Mouse (Mus musculus) adrenal gland, postnatal 10 days (tissue): Measurements from ENCODE around the gene Ggt6. TPM values are rescaled to one million over a fixed set of nuclear protein-coding genes. Genes with fewer than 3 reads are reported as not detected.

Experiments used
- DNase-seq: peaks from one replicate; pipeline ENCODE4 v3.0.0; 2021; ENCODE audit warnings: mixed read lengths
- long read RNA-seq, 2 experiments: library from polyadenylated mRNA; stranded (forward); transcript quantifications; one replicate each; pipeline ENCODE4 v2.0.0; 2021
- total RNA-seq, 2 experiments: library from RNA; stranded (reverse); gene quantifications; 2 replicates each; pipeline ENCODE4 v1.2.3; 2021

Ggt6 gene
- total RNA-seq: 1 to 10 TPM; 2.7 to 3.5 TPM
- long read RNA-seq, experiment 1, partial matches to known transcripts: 1 of 5 reads
- long read RNA-seq, experiment 1, other reads (novel, unspliced or antisense): 1 of 5 reads
- long read RNA-seq, experiment 2, partial matches to known transcripts: 0 of 2 reads
- long read RNA-seq, experiment 2, other reads (novel, unspliced or antisense): 2 of 2 reads

DNA sequence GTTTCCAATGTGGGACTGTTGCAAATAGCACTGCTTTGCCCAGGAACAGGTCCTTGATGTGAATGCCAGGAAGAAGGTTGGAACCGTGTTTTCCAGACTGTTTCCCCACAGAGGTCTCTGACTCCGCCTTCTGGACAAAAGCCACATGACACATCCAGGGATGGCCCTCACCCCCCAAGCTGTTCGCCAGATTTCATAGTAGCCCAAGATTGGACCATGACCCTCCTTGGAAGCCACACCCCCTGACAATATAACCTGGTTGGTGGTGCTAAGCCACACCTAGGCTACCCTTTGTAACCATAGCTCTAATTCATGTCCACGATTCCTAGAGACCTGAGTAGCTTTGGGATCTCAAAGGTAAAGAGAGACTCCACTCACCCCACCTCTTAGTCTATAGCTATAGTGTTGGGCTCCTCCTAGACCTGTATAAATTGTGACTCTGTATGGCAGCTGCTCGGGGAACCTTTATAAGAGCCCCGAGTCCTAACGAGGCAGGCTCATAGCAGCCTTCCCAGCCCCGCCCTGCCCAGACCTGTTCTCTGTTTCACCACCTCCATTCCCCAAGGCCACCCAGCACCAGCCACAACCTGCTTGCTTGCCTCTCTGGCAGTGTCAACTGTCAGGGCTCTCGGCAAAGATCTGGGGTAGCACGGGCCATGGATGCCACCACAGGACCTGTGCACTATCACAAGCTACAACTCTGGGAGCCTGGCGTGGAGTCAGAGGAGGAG, at the start of gene Ggt6:
Gene Ggt6, plus strand, starts transcription at position 564 of the 731 bp plus-strand sequence.
- DNase-seq: peak; percentile 77

DNA sequence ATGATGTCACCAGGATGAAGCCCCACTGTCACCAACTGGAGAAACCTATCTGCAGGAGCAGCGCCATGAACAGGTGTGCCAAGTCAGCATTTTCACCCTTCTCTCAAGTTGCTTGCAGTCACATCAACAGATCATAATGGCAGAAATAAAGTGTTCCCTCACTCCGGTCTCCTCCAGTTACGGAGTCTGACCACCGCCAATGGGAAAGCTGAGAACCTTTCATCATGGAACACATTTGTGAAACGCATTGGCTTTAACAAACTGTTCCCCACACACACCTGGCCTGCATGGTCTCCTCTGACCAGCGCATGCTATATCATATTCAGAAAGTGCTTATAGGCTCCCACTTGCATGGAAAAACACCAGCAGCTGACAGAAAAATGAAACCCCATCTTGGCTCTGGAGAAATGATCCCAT, 47.2 kb upstream of the Ggt6 start:
- no peak for DNase-seq

GRCm38 (mm10) chr11:72389407-72390142, 45.8 kb upstream of the Ggt6 start:
- no peak for DNase-seq

GRCm38 (mm10) chr11:72391181-72391580, 44.1 kb upstream of the Ggt6 start:
- DNase-seq: no peak

DNA sequence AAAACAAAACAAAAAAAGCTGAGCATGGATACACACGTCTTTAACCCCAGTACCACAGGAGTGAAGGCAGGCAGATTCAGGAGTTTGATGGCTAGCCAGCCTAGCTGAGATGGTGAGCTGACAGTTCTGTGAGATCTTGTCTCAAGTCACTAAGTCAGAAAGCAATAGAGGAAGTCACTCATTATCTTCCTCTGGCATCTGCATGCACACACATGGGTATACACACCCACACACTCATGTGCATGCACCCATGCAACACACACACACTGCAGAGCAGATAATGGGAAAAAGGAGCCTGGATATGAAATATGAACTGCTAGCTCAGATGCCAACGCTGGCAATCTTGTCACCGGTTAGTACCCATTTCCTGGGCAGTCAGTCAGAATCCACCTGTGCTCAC, 42.1 kb upstream of the Ggt6 start:
- DNase-seq: no peak

- peak; percentile 76 for DNase-seq
Observed at GRCm38 (mm10) chr11:72393669-72394068, 41.7 kb upstream of the Ggt6 start.

GRCm38 (mm10) chr11:72394694-72395093, 40.6 kb upstream of the Ggt6 start:
- no peak for DNase-seq

- no peak for DNase-seq
Observed at GRCm38 (mm10) chr11:72395652-72396051, 39.7 kb upstream of the Ggt6 start.

GRCm38 (mm10) chr11:72396621-72397020, 38.7 kb upstream of the Ggt6 start:
- peak; percentile 60 for DNase-seq

GRCm38 (mm10) chr11:72397072-72397471, 38.3 kb upstream of the Ggt6 start:
- DNase-seq: peak; percentile 80

DNA sequence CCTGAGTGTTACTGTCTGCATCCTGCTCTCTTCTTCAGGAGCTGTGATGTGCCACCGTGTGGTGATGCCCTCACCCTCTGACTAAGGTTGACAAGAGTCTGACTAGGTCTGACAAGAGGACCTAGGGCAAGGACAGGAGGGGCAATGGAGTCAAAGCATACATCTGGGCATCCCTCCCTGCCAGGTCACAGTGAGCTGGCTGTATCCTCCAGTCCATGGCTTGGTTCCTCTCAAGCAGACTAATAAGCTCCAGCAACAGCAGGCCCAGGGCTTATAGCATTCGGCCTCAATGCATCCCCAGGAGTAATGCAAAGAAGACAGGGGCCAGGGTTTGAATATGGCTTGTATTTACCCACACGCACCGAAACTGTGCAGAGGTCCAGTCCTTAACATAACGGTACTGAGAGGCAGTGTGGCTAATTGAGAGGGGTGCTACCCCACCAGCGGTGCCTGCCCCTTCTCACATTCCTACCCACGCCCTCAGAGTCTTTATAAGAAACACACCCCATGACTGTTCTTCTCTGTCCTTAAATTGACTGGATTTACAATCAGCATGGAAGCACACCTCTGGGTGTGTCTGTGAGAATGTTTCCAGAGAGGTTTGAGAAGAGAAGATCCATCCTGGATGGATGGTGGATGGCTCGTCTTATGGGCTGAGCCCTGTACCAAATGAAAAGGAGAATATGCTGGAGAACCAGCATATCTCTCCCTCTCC, 37.4 kb upstream of the Ggt6 start:
- DNase-seq: no peak

GRCm38 (mm10) chr11:72401068-72401467, 34.3 kb upstream of the Ggt6 start:
- DNase-seq: no peak

- DNase-seq: no peak
Observed at GRCm38 (mm10) chr11:72402017-72402416, 33.3 kb upstream of the Ggt6 start.

GRCm38 (mm10) chr11:72402969-72403368, 32.4 kb upstream of the Ggt6 start:
- DNase-seq: no peak

DNA sequence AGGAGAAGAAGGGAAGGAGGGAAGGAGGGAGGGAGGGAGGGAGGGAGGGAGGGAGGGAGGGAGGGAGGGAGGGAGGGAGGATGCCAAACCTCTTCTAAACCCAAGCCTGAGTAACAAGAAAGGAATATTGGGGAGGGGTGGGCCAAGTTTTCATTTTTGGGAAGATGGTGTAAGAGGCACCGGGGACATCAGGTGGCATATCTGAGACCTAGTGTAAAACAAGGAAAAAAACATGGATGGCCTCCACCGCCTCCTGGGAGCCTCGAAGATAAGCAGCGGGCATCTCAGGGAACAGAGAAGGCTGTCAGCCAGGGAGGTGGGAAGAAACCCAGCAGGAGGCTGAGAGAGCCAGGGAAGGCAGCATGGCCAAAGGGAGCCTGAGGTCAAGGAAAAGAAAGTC, 29.8 kb upstream of the Ggt6 start:
- no peak for DNase-seq

GRCm38 (mm10) chr11:72406079-72406675, 29.1 kb upstream of the Ggt6 start:
- no peak for DNase-seq

DNA sequence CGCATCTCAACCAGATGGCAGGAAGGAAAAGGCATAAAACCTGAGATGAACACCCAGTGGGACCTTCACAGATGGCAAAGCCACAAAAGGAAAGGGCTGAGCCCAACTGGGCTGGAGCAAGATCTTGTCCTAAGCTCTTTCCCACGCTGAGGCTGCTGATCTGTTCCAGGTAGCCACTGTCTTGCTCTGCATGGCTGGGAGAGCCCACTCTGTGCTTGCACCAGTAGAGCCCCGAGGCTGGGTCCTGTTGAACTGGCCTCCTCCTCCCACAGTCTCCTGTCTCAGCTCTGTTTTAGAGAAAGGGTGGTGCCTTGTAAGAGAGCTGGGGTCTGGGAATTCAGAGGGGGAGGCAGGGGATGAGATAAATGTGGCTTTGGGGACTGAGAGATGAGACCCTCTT, 28.2 kb upstream of the Ggt6 start:
- DNase-seq: no peak

DNA sequence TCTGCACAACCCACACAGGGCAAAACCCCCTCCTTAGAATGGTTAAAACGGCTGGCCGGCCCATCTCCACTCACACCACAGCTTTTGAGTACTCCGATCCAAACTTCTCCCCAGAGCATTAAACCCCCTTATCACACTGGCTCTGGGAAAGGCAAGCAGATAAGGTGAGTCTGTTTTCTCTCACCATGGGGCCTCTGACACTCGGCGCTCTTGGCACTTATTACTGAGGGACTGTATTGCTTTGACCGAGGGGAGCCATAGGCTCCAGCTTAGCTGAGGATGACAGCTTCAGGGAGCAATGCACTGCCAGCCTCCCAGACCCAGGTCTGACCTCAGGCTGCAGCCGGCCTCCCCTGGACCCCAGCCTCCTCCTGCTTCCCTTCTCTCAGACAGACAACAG, 27.8 kb upstream of the Ggt6 start:
- DNase-seq: no peak

- no peak for DNase-seq
Observed at GRCm38 (mm10) chr11:72408451-72409170, 26.7 kb upstream of the Ggt6 start.

DNA sequence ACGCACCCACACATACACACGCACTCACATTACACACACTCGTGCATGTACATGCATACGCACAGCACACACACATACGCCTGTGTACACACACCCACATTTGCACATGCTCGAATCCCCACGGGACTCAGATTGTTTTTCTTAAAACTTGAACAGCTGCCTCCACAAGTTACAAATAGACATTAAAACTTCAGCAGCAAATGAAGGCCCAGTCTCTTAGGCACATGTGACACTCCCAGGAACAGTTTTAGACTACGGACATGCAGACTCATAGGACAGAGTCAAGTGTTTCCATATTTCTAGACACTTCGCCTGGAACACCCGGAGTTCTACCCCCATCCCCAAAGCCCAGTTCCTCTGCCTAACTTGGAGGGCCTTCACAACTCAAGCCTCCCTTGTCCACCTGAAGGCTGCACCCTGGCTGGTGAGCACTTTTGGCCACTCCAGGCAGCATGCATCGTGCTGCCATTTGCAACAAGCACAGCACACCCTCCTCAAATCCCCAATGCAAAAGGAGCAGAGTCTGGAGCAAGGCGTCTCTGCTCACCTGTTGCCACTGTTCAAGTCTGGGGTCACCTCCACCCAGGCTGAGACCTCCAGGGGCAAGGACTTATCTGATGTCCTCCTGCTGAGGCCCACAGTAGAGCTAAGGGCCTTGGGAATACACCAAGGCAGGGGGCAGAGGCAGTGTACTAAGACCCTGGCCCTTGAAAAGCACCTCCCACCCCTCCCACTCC, 25.5 kb upstream of the Ggt6 start:
- no peak for DNase-seq
